Mouse (Mus musculus) E14TG2a.4 (cell line): ENCODE results near the gene Slc44a3.
A peak's percentile ranks its signal among the peaks of the same experiment; 100 is the strongest.
"Not testable (repeated sequence)": the region's sequence is repeated elsewhere in the genome, so short reads cannot be mapped to it uniquely, and the experiment has no call there.

Experiments
- CTCF ChIP-seq: conservative IDR thresholded peaks from 2 replicates; pipeline ENCODE4 v1.5.1; 2014; ENCODE audit warnings: low read length
- NANOG ChIP-seq: IDR thresholded peaks from 2 replicates; pipeline ENCODE4 v1.6.1; 2014; ENCODE audit warnings: borderline replicate concordance, low read length, mixed read lengths
- POU5F1 ChIP-seq: IDR thresholded peaks from 2 replicates; pipeline ENCODE4 v1.6.1; 2014; ENCODE audit warnings: low read length, borderline replicate concordance

- TF ChIP-seq CTCF, POU5F1: not testable (repeated sequence)
- peak; percentile 51; the same call in 1 of the 2 replicates for TF ChIP-seq NANOG
Observed at GRCm38 (mm10) chr3:121538847-121539246, 6.6 kb upstream of the Slc44a3 start.
